Mouse (Mus musculus) kidney, postnatal 0 days (tissue): Measurements from ENCODE around the gene Adcyap1r1. TPM values are rescaled to one million over a fixed set of nuclear protein-coding genes. Genes with fewer than 3 reads are reported as not detected.
A peak's percentile ranks its signal among the peaks of the same experiment; 100 is the strongest.

Experiments used
- ATAC-seq: fragments of 200-750 bp; cut with Nextera tagmentation; replicated peaks from 2 replicates; pipeline ENCODE4 v1.8.0; 2017; ENCODE audit warnings: low read depth, moderate number of reproducible peaks, moderate TSS enrichment, moderate library complexity; ENCODE audit not compliant: low FRiP score
- DNase-seq: peaks from one replicate; pipeline ENCODE4 v3.0.0-alpha.2; 2016; ENCODE audit warnings: low spot score
- H3K27ac ChIP-seq: fragments of 300-500 bp; sonication (generic); 2 replicates; pipeline ENCODE4 v1.5.1; 2014; ENCODE audit warnings: mild to moderate bottlenecking
- H3K27me3 ChIP-seq: fragments of 300-500 bp; sonication (generic); 2 replicates; pipeline ENCODE4 v1.6.1; 2014; ENCODE audit warnings: low read length, mixed read lengths; ENCODE audit not compliant: insufficient read depth
- H3K36me3 ChIP-seq: fragments of 300-500 bp; sonication (generic); 2 replicates; pipeline ENCODE4 v1.6.1; 2014; ENCODE audit warnings: low read length, mixed read lengths; ENCODE audit not compliant: insufficient read depth
- H3K4me1 ChIP-seq: fragments of 300-500 bp; sonication (generic); replicated peaks from 2 replicates; pipeline ENCODE4 v1.6.1; 2014; ENCODE audit warnings: antibody characterized with exemption, low read length, mixed read lengths; ENCODE audit not compliant: insufficient read depth
- H3K4me2 ChIP-seq: fragments of 300-500 bp; sonication (generic); 2 replicates; pipeline ENCODE4 v1.6.1; 2014; ENCODE audit warnings: mild to moderate bottlenecking, low read length, moderate library complexity, mixed read lengths
- H3K4me3 ChIP-seq: fragments of 300-500 bp; sonication (generic); replicated peaks from 2 replicates; pipeline ENCODE4 v1.5.1; 2014; ENCODE audit warnings: low read depth, low read length
- H3K9ac ChIP-seq: fragments of 300-500 bp; sonication (generic); 2 replicates; pipeline ENCODE4 v1.6.1; 2014; ENCODE audit warnings: low read depth, low read length
- H3K9me3 ChIP-seq: fragments of 300-500 bp; sonication (generic); replicated peaks from 2 replicates; pipeline ENCODE4 v1.6.1; 2016; ENCODE audit warnings: low read length, inconsistent platforms, mixed read lengths
- CTCF ChIP-seq: IDR thresholded peaks from 2 replicates; pipeline ENCODE4 v1.5.1; 2016; ENCODE audit warnings: antibody characterized with exemption, low read depth, mild to moderate bottlenecking, moderate library complexity
- WGBS: fragments of 180-500 bp; shearing (Covaris S2); extraction: QIAGEN DNeasy Blood & Tissue Kit; methylation state at CpG from one replicate; pipeline ENCODE4 v1.1.7; 2014; 5-methylcytosine and 5-hydroxymethylcytosine counted together
- polyA plus RNA-seq: library from polyadenylated mRNA; unstranded; fragments of >200 nt; fragmentation: Nextera tagmentation; extraction: Ambion mirVana; gene quantifications from 2 replicates; pipeline ENCODE4 v1.2.1, GENCODE M21; 2015

Adcyap1r1 gene
- polyA plus RNA-seq, 1 experiment from 2014 or later, result 1.2 TPM

DNA sequence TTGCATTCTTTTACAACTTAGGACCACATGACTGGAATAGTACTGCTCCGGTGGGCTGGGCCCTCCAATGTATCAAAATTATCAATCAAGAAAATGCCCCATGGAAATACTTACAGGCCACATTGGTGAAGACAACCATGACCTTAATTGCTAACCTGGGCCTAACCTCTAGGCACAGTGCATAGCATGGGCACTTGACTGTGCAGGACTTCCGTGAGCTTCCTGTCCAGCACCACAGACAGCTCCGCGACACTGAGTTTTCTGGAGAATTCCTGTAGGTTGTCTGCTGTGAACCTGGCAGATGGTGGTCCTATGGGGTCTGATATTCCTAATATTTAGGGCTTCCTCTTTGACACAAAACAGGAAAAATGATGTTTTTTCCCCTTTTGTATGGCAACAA, 54.7 kb downstream of the Adcyap1r1 start:
- Histone ChIP-seq H3K9ac (no peak overlapping the region), H3K4me1 (no peaks in the 10 kb centered on the region), H3K27me3 (no peaks in the 10 kb centered on the region), H3K36me3 (no peaks in the 10 kb centered on the region), H3K4me2 (no peak overlapping the region), H3K27ac (no peak overlapping the region), H3K4me3 (no peak overlapping the region), H3K9me3 (no peaks in the 10 kb centered on the region)
- DNase-seq, result no peak
- no peak for ATAC-seq
- TF ChIP-seq CTCF, result no peak
- 74% methylated on average over 4 of the region's 4 CpGs for WGBS

- Histone ChIP-seq H3K4me2 (no peak overlapping the region), H3K9me3 (no peaks in the 10 kb centered on the region), H3K27me3 (no peaks in the 10 kb centered on the region), H3K9ac (no peak overlapping the region), H3K36me3 (no peaks in the 10 kb centered on the region), H3K4me3 (no peak overlapping the region), H3K4me1 (no peaks in the 10 kb centered on the region), H3K27ac (no peak overlapping the region)
- ATAC-seq (no peak), DNase-seq (no peak)
- 80% methylated on average over 6 of the region's 6 CpGs for WGBS
- TF ChIP-seq CTCF, result no peak
These were observed 57.5 kb downstream of the Adcyap1r1 start for GRCm38 (mm10) chr6:55509130-55509870.

- peak; percentile 36 for ATAC-seq
- TF ChIP-seq CTCF, result peak; percentile 83
- WGBS, result 19% methylated on average over 12 of the region's 12 CpGs
These were observed 59.7 kb downstream of the Adcyap1r1 start for GRCm38 (mm10) chr6:55511212-55512065.

GRCm38 (mm10) chr6:55512066-55512703, 60.4 kb downstream of the Adcyap1r1 start:
- 58% methylated on average over 19 of the region's 19 CpGs for WGBS

More at GRCm38 (mm10) chr6:55511212-55512065, 59.7 kb downstream of the Adcyap1r1 start:
- H3K36me3 ChIP-seq, result no peaks in the 10 kb centered on the region
- no peaks in the 10 kb centered on the region for H3K27me3 ChIP-seq
- H3K4me1 ChIP-seq, result no peaks in the 10 kb centered on the region
- no peaks in the 10 kb centered on the region for H3K9me3 ChIP-seq
- H3K9ac ChIP-seq, result no peak overlapping the region
- no peak overlapping the region for H3K27ac ChIP-seq
- DNase-seq, result peak; percentile 92
- H3K4me3 ChIP-seq, result no peak overlapping the region
- no peak overlapping the region for H3K4me2 ChIP-seq

DNA sequence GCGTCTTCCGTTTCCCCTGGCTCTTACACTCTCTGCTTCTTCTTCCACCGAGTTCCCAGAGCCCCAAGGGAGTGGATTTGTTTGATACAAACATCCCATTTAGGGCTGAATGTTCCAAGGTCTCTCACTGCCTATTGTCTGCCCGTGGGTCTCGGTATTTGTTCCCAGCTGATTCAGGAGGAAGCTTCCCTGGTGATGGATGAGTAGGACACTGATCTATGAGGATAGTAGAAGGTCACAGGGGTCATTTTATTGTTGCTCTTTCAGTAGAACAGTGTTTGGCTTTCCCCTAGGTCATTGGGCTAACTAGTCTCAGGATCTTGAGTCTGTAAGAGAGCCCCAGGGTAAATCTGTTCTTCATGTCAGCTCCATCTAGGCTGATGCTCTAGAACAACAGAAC, 61.7 kb downstream of the Adcyap1r1 start:
- H3K9me3 ChIP-seq, result no peaks in the 10 kb centered on the region

More at GRCm38 (mm10) chr6:55512066-55512703, 60.4 kb downstream of the Adcyap1r1 start:
- Histone ChIP-seq H3K9me3 (no peaks in the 10 kb centered on the region), H3K4me1 (no peaks in the 10 kb centered on the region), H3K4me2 (no peak overlapping the region), H3K9ac (no peak overlapping the region), H3K36me3 (no peaks in the 10 kb centered on the region), H3K27me3 (no peaks in the 10 kb centered on the region), H3K4me3 (no peak overlapping the region), H3K27ac (no peak overlapping the region)
- DNase-seq (no peak), ATAC-seq (no peak)
- TF ChIP-seq CTCF, result no peak

DNA sequence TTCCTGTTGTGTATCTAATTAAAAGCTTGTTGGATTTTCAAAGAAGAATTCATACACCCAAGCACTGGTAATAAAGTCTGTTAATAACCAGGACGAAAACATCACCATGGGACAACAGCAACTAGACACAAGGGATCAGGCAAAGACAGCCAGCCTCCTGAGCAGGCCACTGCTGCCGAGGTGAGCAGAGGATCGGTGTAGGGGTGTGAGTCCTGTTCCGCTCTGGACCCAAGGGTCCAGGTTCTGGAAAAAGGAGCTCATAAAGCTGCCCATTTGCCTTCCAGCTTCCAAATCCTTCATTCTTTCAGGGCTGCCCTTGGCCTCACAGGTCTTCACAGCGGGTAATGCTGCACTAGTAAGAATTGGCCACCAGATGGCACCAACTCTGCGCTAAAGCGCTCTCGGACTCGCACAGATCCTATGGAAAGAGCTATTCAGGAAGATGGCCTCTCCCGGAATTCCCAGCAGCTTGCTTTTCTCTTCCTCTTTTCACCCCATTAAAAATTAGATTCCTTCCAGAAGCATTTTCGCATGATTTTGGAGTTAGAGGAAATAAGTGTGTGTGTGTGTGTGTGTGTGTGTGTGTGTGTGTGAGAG, 67.9 kb downstream of the Adcyap1r1 start:
- DNase-seq, result peak; percentile 92
- no peaks in the 10 kb centered on the region for H3K4me1 ChIP-seq
- H3K4me3 ChIP-seq, result no peak overlapping the region
- H3K9ac ChIP-seq, result no peak overlapping the region
- peak; percentile 94 for TF ChIP-seq CTCF
- peak; percentile 90 for ATAC-seq
- peak overlapping the region; percentile 26; the same call in 1 of the 2 replicates for H3K4me2 ChIP-seq
- 13% methylated on average over 11 of the region's 11 CpGs for WGBS
- no peaks in the 10 kb centered on the region for H3K36me3 ChIP-seq
- no peaks in the 10 kb centered on the region for H3K27me3 ChIP-seq
- no peaks in the 10 kb centered on the region for H3K9me3 ChIP-seq
- H3K27ac ChIP-seq, result no peak overlapping the region

More for the DNA sequence above, 61.7 kb downstream of the Adcyap1r1 start:
- TF ChIP-seq CTCF, result no peak
- no peak for ATAC-seq
- H3K4me1 ChIP-seq, result no peaks in the 10 kb centered on the region
- H3K27ac ChIP-seq, result no peak overlapping the region
- H3K27me3 ChIP-seq, result no peaks in the 10 kb centered on the region
- H3K4me3 ChIP-seq, result no peak overlapping the region
- no peaks in the 10 kb centered on the region for H3K36me3 ChIP-seq
- no peak overlapping the region for H3K4me2 ChIP-seq
- no peak overlapping the region for H3K9ac ChIP-seq
- no peak for DNase-seq
- 62% methylated on average over 5 of the region's 5 CpGs for WGBS
